Mouse (Mus musculus) bone marrow macrophage, adult 2 months (primary cell): ENCODE measurements around the gene Pon2. TPM values are rescaled to one million over a fixed set of nuclear protein-coding genes. Genes with fewer than 3 reads are reported as not detected.
A peak's percentile ranks its signal among the peaks of the same experiment; 100 is the strongest.

Source experiments
- H3K27ac ChIP-seq: 2 replicates; pipeline ENCODE4 v1.5.1; 2012; ENCODE audit warnings: low read depth, low read length; ENCODE audit not compliant: insufficient read depth
- H3K4me1 ChIP-seq: 2 replicates; pipeline ENCODE4 v1.6.1; 2012; ENCODE audit warnings: low read length; ENCODE audit not compliant: control insufficient read depth, insufficient read depth
- H3K4me3 ChIP-seq: 2 replicates; pipeline ENCODE4 v1.5.1; 2012; ENCODE audit warnings: mild to moderate bottlenecking, low read length, moderate library complexity; ENCODE audit not compliant: insufficient read depth
- CTCF ChIP-seq: IDR thresholded peaks from 2 replicates; pipeline ENCODE4 v1.5.1; 2012; ENCODE audit warnings: low read depth, mild to moderate bottlenecking, low read length, moderate library complexity
- POLR2A ChIP-seq: IDR thresholded peaks from 2 replicates; pipeline ENCODE4 v1.6.1; 2012; ENCODE audit warnings: mild to moderate bottlenecking, low read depth, low read length, borderline replicate concordance
- polyA plus RNA-seq: library from polyadenylated mRNA; stranded (reverse); fragments of >200 nt; gene quantifications from 2 replicates; pipeline ENCODE4 v1.2.4, GENCODE M21; 2012; ENCODE audit not compliant: missing spikeins, insufficient read depth, insufficient read length

Gene Pon2
- polyA plus RNA-seq, 1 experiment: 107 TPM

GRCm38 (mm10) chr6:5263250-5263999 is 34.8 kb downstream of the Pon2 start:
- Histone ChIP-seq H3K4me1 (peaks cover 5% of the 10 kb centered on the region), H3K4me3 (no peak overlapping the region), H3K27ac (no peak overlapping the region)
- no peak for TF ChIP-seq CTCF
- TF ChIP-seq POLR2A: no peak

GRCm38 (mm10) chr6:5262322-5263249 is 35.7 kb downstream of the Pon2 start:
- H3K27ac ChIP-seq: no peak overlapping the region
- H3K4me1 ChIP-seq: peaks cover 5% of the 10 kb centered on the region
- H3K4me3 ChIP-seq: no peak overlapping the region
- TF ChIP-seq CTCF: no peak
- no peak for TF ChIP-seq POLR2A

DNA sequence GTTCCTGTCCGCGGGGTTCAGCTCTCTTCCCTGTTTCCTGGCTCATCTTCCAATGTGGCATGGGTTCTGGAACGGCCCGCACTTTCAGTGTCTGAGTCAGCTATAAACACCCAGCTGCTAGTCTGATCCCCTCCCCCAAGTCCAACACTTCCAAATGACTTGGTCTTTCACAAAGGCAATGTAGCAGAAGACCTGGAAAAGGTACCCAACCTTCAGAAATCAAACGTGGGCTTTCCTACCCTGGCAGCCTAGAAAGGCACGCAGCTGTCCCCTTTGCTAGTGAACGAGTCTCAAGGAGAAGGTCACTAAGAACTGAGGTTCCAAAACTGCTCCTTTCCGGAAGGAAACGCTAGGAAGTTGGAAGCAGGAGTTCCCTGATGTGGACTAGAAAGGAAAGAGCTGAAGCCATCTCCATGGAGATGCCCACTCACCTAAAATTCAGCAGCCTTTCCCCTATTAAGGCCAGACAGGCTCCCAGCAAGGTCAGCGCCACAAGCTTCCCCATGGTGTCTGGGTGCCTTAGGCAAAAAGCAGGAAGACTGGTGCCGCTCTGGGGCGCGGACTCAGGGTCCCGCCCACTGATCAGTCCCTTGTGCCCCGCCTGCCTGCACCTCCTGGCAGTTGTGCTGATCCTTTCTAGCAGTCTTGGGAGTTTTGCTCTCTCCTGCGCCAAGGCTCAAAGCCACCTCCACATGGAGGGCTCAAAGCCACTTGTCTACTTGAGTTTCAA is 42.4 kb downstream of the Pon2 start, which contains the start of gene Pon3:
Gene Pon3, minus strand, starts transcription at position 565 of the 730 bp plus-strand sequence.
- Histone ChIP-seq H3K4me1 (peaks cover 7% of the 10 kb centered on the region), H3K4me3 (peak within 1 kb of the TSS; percentile 71), H3K27ac (peak within 1 kb of the TSS; percentile 66)
- TF ChIP-seq POLR2A (peak; percentile 63; the same call in 1 of the 2 replicates), CTCF (no peak)

- Histone ChIP-seq H3K4me1 (peaks cover 7% of the 10 kb centered on the region), H3K4me3 (peak overlapping the region; percentile 71), H3K27ac (peak overlapping the region; percentile 66)
- no peak for TF ChIP-seq CTCF
- TF ChIP-seq POLR2A: no peak
Measured at GRCm38 (mm10) chr6:5255291-5255690, 43.0 kb downstream of the Pon2 start.

DNA sequence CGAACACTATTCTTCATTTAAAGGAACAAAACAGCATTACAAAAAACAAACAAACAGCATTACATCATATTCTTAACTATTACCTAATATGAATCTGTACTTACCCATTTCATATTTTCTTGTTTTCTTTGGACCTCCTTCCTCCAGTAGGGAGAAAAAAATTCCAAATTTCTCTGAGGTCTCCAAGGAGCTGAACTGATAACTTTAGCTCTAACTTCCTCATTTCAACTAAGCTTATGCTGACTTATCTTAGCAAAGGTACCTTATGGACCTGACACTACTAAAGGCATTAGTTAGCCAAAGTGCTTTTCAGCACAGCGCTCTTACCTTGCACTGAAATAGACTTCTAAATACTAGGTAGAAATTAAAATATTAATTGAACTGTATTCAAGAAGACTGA is 43.4 kb downstream of the Pon2 start:
- no peak overlapping the region for H3K27ac ChIP-seq
- TF ChIP-seq CTCF (no peak), POLR2A (no peak)
- no peak overlapping the region for H3K4me3 ChIP-seq
- H3K4me1 ChIP-seq: peaks cover 7% of the 10 kb centered on the region

DNA sequence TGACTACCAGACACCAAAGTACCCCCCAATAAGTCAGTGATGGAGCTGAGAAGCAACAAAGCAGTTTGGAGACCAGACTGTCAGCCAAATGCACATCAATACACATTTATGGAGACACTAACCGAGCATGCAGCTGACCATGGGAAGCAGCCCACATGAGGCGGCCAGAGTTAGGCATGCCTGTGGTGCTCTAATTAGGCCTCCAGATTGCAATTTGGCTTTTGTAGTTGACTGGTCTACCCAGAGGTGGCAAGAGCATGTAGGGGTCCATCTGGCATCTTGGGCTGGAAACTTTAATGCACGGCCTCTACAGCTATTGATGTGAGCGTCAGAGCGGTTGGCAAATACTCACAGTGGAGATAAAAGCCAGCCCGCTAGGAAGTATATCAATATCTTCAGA is 52.3 kb downstream of the Pon2 start:
- no peaks in the 10 kb centered on the region for H3K4me1 ChIP-seq
- TF ChIP-seq POLR2A: no peak
- no peak for TF ChIP-seq CTCF
- no peak overlapping the region for H3K4me3 ChIP-seq
- no peak overlapping the region for H3K27ac ChIP-seq

GRCm38 (mm10) chr6:5238799-5239198 is 59.5 kb downstream of the Pon2 start:
- Histone ChIP-seq H3K4me3 (no peak overlapping the region), H3K27ac (no peak overlapping the region), H3K4me1 (peaks cover 9% of the 10 kb centered on the region)
- TF ChIP-seq POLR2A (no peak), CTCF (no peak)

GRCm38 (mm10) chr6:5237510-5237909 is 60.7 kb downstream of the Pon2 start:
- H3K27ac ChIP-seq: no peak overlapping the region
- no peak for TF ChIP-seq POLR2A
- TF ChIP-seq CTCF: no peak
- no peak overlapping the region for H3K4me3 ChIP-seq
- H3K4me1 ChIP-seq: peaks cover 11% of the 10 kb centered on the region

DNA sequence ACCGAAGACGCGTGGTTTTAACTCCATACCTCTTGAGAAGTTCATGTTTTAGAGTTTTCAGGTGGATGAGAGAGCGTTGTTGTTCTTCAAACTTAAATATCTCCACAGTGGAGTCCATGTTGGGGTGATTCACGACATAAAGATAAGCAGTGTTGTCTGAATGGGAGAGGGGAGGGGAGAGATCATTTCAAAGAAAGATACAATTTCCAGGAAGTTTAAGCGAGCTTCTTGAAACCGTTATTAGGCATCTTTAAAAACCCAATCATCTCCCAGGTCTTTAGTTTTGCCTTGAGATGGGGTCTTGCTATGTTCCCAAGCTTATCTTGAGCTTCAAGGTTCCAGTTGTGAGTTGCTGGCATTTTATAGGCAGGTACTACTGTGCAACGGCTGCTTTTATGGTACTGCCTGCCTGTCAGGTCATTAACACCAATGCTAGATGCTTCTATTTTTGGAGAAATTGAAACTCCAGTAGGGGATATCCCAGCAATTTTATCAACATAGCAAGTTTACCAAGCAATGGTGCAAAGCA is 61.3 kb downstream of the Pon2 start:
- no peak for TF ChIP-seq POLR2A
- no peak for TF ChIP-seq CTCF
- H3K4me1 ChIP-seq: peaks cover 11% of the 10 kb centered on the region
- H3K4me3 ChIP-seq: no peak overlapping the region
- no peak overlapping the region for H3K27ac ChIP-seq
